Mouse (Mus musculus): ENCODE measurements around the gene Olfr212.
"Not testable (repeated sequence)": the region's sequence is repeated elsewhere in the genome, so short reads cannot be mapped to it uniquely, and the experiment has no call there.

Gene Olfr212

GRCm38 (mm10) chr6:116506302-116507003 lies at the start of gene Olfr212:
Gene Olfr212, plus strand, starts transcription at chr6:116506516.
- peak; percentile 8 for DNase-seq

DNA sequence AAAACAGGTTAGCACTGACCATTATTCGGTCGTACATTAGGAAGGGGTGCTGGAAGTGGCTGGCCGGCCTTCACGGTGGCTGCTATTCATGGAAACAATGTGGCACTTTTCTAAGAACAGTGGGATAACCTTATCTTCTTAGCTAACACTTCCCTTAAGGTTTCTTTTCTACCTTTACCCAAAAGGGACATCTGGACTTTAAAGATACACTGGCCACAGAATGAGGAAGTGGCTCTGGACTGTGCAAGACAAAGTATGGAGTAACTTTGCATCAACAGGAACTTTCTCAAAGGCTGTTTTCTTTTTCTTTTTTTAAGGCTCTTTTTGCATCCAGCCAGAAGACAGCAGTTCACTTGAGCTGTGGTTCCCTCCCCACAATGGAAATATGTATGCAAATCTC lies 47.6 kb upstream of the Olfr212 start:
- DNase-seq, result no peak

GRCm38 (mm10) chr6:116459232-116459631 lies 47.1 kb upstream of the Olfr212 start:
- no peak for DNase-seq

GRCm38 (mm10) chr6:116460544-116461283 lies 45.6 kb upstream of the Olfr212 start, which contains the start of gene Alox5:
Gene Alox5, minus strand, starts transcription at chr6:116461178.
- DNase-seq, result peak; percentile 10

DNA sequence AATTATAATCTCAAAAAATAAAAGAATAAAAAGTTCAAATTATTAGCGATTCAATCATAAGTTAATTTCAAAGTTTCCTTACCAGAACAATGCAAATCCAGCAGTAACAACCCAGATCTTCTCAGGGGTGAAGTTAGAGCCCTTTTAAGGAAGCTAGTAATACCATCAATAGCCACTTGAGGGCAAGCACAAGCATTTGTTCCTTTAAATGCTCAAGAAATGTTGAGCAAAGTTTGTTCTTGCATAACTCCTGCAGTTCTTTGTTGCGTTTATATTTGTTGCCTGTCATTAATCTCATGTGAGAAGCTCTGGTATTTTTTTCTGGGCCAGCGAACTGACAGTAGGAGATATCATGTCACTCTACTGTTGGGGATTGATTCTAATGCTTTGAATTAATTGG lies 38.2 kb upstream of the Olfr212 start:
- DNase-seq, result no peak

DNA sequence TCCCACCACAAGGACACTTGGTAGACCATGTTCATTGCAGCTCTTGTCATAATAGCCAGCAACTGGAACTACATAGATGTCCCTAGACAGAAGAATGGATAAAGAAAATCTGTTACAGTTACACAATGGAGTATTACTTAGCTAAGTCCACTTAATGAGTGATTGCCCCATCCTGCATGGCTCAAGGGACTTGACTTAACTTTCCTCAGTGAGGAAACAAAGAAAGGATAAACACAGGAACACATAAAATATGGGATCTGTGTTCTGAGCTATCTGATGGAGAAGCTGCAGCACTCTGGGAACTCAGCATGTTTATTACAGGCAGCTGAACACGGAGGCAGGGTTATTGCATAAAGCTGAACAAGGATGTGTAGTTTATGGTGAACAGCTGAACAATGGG lies 21.2 kb upstream of the Olfr212 start:
- DNase-seq, result no peak

- no peak for DNase-seq
These were observed 19.5 kb upstream of the Olfr212 start for GRCm38 (mm10) chr6:116486833-116487232.

DNA sequence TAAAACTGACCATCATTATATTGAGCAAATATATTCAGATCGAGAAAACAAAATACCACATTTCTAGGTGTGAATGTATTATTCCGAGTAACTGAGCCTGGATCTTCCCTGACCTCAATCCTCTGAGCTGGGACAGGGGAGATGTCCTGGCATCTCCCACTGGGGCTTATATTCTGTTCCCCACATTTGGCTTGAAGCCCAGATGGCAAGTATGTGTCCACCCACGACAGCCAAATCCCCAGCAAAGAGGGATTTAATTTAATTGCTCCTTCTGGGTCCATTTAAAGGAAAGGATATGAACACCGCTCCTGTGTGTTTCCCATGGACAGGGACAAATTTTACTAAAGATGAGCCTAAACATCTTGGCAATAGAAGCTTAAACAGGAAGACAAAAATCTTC lies 17.5 kb upstream of the Olfr212 start, which contains the start of gene Olfr211:
Gene Olfr211, plus strand, starts transcription at position 301 of the 400 bp plus-strand sequence.
- DNase-seq, result no peak

DNA sequence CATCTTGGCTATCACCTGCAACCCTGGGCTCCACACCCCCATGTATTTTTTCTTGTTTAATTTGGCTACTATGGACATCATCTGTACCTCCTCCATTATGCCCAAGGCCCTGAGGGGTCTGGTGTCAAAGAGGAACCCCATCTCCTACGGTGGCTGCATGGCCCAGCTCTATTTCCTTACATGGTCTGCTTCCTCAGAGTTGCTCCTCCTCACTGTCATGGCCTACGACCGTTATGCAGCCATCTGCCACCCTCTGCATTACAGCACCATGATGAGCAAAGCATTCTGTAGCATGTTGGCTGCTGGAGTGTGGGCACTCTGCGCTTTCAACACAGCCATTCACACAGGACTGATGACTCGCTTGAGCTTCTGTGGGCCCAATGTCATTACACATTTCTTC lies 12.6 kb upstream of the Olfr212 start:
- no peak for DNase-seq

DNA sequence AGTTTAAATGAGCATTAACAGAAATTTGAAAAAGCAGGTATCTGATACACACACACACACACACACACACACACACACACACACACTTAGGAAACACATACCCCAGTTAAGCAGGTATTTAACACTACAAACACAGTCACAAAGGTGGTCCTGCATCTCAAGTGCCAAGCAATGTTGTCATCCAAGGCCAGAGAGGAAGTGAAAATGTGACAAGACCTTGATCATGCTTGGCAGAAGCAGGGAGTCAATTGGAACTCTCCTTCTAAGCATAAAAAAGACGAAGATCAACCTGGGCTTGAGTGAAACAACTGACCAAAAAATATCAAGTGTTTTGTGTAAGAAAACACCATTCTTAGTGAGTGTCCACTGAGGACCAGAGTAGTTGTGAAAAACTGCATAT lies 10.4 kb upstream of the Olfr212 start:
- no peak for DNase-seq

- no peak for DNase-seq
These were observed 8.5 kb downstream of the Olfr212 start for GRCm38 (mm10) chr6:116514832-116515231.

GRCm38 (mm10) chr6:116538156-116538555 lies 31.8 kb downstream of the Olfr212 start, which contains the start of gene Olfr213:
Gene Olfr213, plus strand, starts transcription at chr6:116538456.
- no peak for DNase-seq

DNA sequence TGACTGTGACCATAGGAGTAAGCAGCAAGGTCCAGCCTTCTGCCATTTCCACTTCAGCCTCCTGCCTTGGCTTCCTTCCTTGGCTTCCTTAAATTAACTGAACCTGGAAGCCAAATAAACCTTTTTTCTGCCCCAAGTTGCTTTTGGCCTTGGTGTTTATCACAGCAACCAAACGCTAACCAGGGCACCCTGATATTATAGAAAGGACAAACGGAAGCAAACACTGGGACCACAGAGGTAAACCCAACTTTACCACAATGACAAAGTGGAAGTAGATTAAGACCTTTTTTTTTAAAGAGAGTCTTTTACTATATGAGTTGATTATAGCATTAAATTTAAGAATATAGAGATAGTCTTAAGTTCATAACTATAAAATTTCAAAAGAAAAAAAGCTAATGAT lies 36.2 kb downstream of the Olfr212 start:
- no peak for DNase-seq

GRCm38 (mm10) chr6:116550841-116551240 lies 44.5 kb downstream of the Olfr212 start, which contains the start of gene Gm5580:
Gene Gm5580, plus strand, starts transcription at chr6:116551141.
- DNase-seq, result not testable (repeated sequence)

- DNase-seq, result no peak
These were observed 47.6 kb downstream of the Olfr212 start, which contains the start of gene Olfr214 for GRCm38 (mm10) chr6:116553935-116554334. Gene Olfr214, plus strand, starts transcription at chr6:116554235.

- DNase-seq, result no peak
These were observed 48.6 kb downstream of the Olfr212 start for GRCm38 (mm10) chr6:116554952-116555351.
